Mouse (Mus musculus) adrenal gland, postnatal 14 days (tissue): ENCODE results near the gene Ptbp3. TPM values are rescaled to one million over a fixed set of nuclear protein-coding genes. Genes with fewer than 3 reads are reported as not detected.
"Not testable (repeated sequence)": the region's sequence is repeated elsewhere in the genome, so short reads cannot be mapped to it uniquely, and the experiment has no call there.

Source experiments
- DNase-seq: peaks from one replicate; pipeline ENCODE4 v3.0.0; 2021; ENCODE audit warnings: mixed read lengths
- total RNA-seq: library from RNA; stranded (reverse); gene quantifications from 2 replicates; pipeline ENCODE4 v1.2.3, GENCODE M21; 2021

Gene Ptbp3
- total RNA-seq, 1 experiment from 2014 or later: 121 TPM

- not testable (repeated sequence) for DNase-seq
These were observed 8.2 kb upstream of the Ptbp3 start for GRCm38 (mm10) chr4:59557343-59557742.

- DNase-seq: no peak
These were observed 6.0 kb upstream of the Ptbp3 start for GRCm38 (mm10) chr4:59555177-59555576.

GRCm38 (mm10) chr4:59553576-59553975 is 4.4 kb upstream of the Ptbp3 start:
- DNase-seq: no peak

GRCm38 (mm10) chr4:59552835-59553234 is 3.7 kb upstream of the Ptbp3 start:
- no peak for DNase-seq

- peak; percentile 38 for DNase-seq
These were observed 2.7 kb upstream of the Ptbp3 start for GRCm38 (mm10) chr4:59551901-59552300.

- DNase-seq: no peak
These were observed 905 bp upstream of the Ptbp3 start for GRCm38 (mm10) chr4:59549977-59550560.

- peak; percentile 88 for DNase-seq
These were observed 497 bp downstream of the Ptbp3 start for GRCm38 (mm10) chr4:59548560-59549174.

- DNase-seq: no peak
These were observed 1.1 kb downstream of the Ptbp3 start for GRCm38 (mm10) chr4:59548011-59548559.

GRCm38 (mm10) chr4:59547136-59547889 is 1.9 kb downstream of the Ptbp3 start:
- DNase-seq: no peak

- no peak for DNase-seq
These were observed 2.7 kb downstream of the Ptbp3 start for GRCm38 (mm10) chr4:59546285-59547071.

GRCm38 (mm10) chr4:59544654-59545053 is 4.5 kb downstream of the Ptbp3 start:
- DNase-seq: no peak

GRCm38 (mm10) chr4:59543006-59543405 is 6.2 kb downstream of the Ptbp3 start:
- no peak for DNase-seq

- DNase-seq: no peak
These were observed 12.9 kb downstream of the Ptbp3 start for GRCm38 (mm10) chr4:59536281-59536680.

- DNase-seq: no peak
These were observed 13.5 kb downstream of the Ptbp3 start for GRCm38 (mm10) chr4:59535624-59536023.

GRCm38 (mm10) chr4:59533268-59533667 is 15.9 kb downstream of the Ptbp3 start:
- no peak for DNase-seq

- no peak for DNase-seq
These were observed 18.0 kb downstream of the Ptbp3 start for GRCm38 (mm10) chr4:59531172-59531571.

GRCm38 (mm10) chr4:59527470-59527869 is 21.7 kb downstream of the Ptbp3 start:
- no peak for DNase-seq

- DNase-seq: no peak
These were observed 22.4 kb downstream of the Ptbp3 start for GRCm38 (mm10) chr4:59526728-59527127.

GRCm38 (mm10) chr4:59524875-59525274 is 24.3 kb downstream of the Ptbp3 start:
- no peak for DNase-seq

GRCm38 (mm10) chr4:59510321-59510720 is 38.8 kb downstream of the Ptbp3 start:
- DNase-seq: no peak

- DNase-seq: no peak
These were observed 39.6 kb downstream of the Ptbp3 start for GRCm38 (mm10) chr4:59509558-59509957.

GRCm38 (mm10) chr4:59507766-59508165 is 41.4 kb downstream of the Ptbp3 start:
- DNase-seq: no peak
